Mouse (Mus musculus) forebrain, postnatal 0 days (tissue): Measurements from ENCODE around the gene Sptbn2. TPM values are rescaled to one million over a fixed set of nuclear protein-coding genes. Genes with fewer than 3 reads are reported as not detected.

Source experiments
- ATAC-seq: fragments of 200-750 bp; cut with Nextera tagmentation; 2 replicates; pipeline ENCODE4 v1.8.0; 2017; ENCODE audit warnings: mild to moderate bottlenecking, moderate library complexity
- DNase-seq: peaks from one replicate; pipeline ENCODE4 v3.0.0-alpha.2; 2015
- H3K27ac ChIP-seq: fragments of 300-500 bp; sonication (generic); 2 replicates; pipeline ENCODE4 v1.5.1; 2014; ENCODE audit warnings: low read depth, mild to moderate bottlenecking, antibody characterized with exemption, low read length, moderate library complexity, mixed read lengths
- H3K27me3 ChIP-seq: fragments of 300-500 bp; sonication (generic); 2 replicates; pipeline ENCODE4 v1.6.1; 2014; ENCODE audit warnings: mild to moderate bottlenecking, low read length, mixed read lengths; ENCODE audit not compliant: insufficient read depth
- H3K36me3 ChIP-seq: fragments of 300-500 bp; sonication (generic); 2 replicates; pipeline ENCODE4 v1.6.1; 2014; ENCODE audit warnings: mild to moderate bottlenecking, moderate library complexity; ENCODE audit not compliant: insufficient read depth
- H3K4me1 ChIP-seq: fragments of 300-500 bp; sonication (generic); 2 replicates; pipeline ENCODE4 v1.6.1; 2014; ENCODE audit warnings: antibody characterized with exemption; ENCODE audit not compliant: insufficient read depth
- H3K4me2 ChIP-seq: fragments of 300-500 bp; sonication (generic); 2 replicates; pipeline ENCODE4 v1.6.1; 2014; ENCODE audit warnings: low read depth, mild to moderate bottlenecking, moderate library complexity
- H3K4me3 ChIP-seq: fragments of 300-500 bp; sonication (generic); 2 replicates; pipeline ENCODE4 v1.5.1; 2014; ENCODE audit warnings: low read depth, low read length, mixed read lengths
- H3K9ac ChIP-seq: fragments of 300-500 bp; sonication (generic); 2 replicates; pipeline ENCODE4 v1.6.1; 2014; ENCODE audit warnings: mild to moderate bottlenecking
- H3K9me3 ChIP-seq: fragments of 300-500 bp; sonication (generic); 2 replicates; pipeline ENCODE4 v1.6.1; 2016; ENCODE audit warnings: low read length
- CTCF ChIP-seq: sonication (generic); IDR thresholded peaks from 2 replicates; pipeline ENCODE4 v1.5.1; 2016; ENCODE audit warnings: antibody characterized with exemption, control low read depth, low read depth
- WGBS: fragments of 180-500 bp; shearing (Covaris S2); extraction: QIAGEN DNeasy Blood & Tissue Kit; methylation state at CpG from one replicate; pipeline ENCODE4 v1.1.7; 2014; 5-methylcytosine and 5-hydroxymethylcytosine counted together
- polyA plus RNA-seq: library from polyadenylated mRNA; unstranded; fragments of >200 nt; fragmentation: Nextera tagmentation; extraction: Ambion mirVana; gene quantifications from 2 replicates; pipeline ENCODE4 v1.2.1, GENCODE M21; 2015
- total RNA-seq: library from RNA; depleted of rRNA; stranded (reverse); fragments of >200 nt; gene quantifications from 2 replicates; pipeline ENCODE4 v1.2.3, GENCODE M21; 2014

Sptbn2 gene
- total and polyA plus RNA-seq, 2 experiments from 2014 or later, result 25.4 to 169 TPM

DNA sequence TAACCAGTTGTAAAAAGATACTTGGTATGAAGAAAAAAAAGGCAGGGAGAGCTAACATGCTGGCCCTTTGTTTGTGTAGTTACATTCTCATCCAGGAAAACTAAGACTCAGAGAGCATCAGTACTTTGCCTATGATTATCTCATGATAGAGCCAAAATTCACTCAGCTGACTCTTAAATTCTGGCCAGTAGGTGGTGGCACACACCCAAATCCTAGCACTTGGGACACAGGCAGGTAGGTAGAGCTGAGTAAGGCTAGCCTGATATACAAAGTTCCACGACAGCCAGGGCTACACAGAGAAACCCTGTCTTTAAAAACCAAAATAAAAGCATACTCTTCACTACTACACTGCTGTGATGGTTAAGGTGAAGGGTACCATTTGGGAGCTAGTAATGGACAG, 51.9 kb downstream of the Sptbn2 start:
- no peak for TF ChIP-seq CTCF
- H3K36me3 ChIP-seq, result peaks cover 28% of the 10 kb centered on the region
- no peak overlapping the region for H3K4me2 ChIP-seq
- DNase-seq (no peak), ATAC-seq (no peak)
- H3K4me1 ChIP-seq, result peaks cover 10% of the 10 kb centered on the region
- H3K9me3 ChIP-seq, result no peaks in the 10 kb centered on the region
- H3K27ac ChIP-seq, result no peak overlapping the region
- no peak overlapping the region for H3K9ac ChIP-seq
- H3K4me3 ChIP-seq, result no peak overlapping the region
- no peaks in the 10 kb centered on the region for H3K27me3 ChIP-seq
- 53% methylated on average over 1 of the region's 1 CpGs for WGBS

DNA sequence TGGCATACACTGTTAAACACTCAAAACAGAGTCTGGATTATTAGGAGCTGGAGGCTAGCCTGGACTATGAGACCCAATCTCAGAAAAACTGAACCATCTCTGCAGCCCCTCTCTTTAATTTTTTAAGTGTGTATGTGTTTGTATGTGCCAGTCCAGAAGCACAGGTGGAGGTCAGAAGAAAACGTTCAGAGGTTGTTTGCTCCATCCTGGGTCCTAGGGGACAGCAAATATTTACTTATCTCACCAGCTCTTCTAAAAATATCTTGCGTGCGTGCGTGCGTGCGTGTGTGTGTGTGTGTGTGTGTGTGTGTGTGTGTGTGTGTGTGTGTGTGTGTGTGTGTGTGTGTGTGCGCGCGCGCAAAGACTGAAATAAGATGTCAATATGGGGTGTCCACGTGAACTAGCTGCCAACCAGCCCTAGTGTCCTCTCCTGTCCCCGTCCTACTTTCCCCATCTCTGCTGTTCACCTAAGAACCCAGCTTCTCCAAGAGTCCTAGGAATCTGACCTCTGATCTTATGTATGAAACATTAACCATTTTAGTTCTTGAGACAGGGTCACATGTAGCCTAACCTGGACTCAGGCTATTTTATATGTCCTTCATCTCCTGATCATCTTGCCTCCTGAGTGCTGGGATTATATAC, 56.7 kb downstream of the Sptbn2 start:
- Histone ChIP-seq H3K27me3 (no peaks in the 10 kb centered on the region), H3K9ac (no peak overlapping the region), H3K9me3 (no peaks in the 10 kb centered on the region), H3K36me3 (peaks cover 41% of the 10 kb centered on the region), H3K4me3 (no peak overlapping the region), H3K4me1 (no peaks in the 10 kb centered on the region), H3K27ac (no peak overlapping the region), H3K4me2 (no peak overlapping the region)
- DNase-seq (no peak), ATAC-seq (no peak)
- 91% methylated on average over 12 of the region's 12 CpGs for WGBS
- TF ChIP-seq CTCF, result no peak

DNA sequence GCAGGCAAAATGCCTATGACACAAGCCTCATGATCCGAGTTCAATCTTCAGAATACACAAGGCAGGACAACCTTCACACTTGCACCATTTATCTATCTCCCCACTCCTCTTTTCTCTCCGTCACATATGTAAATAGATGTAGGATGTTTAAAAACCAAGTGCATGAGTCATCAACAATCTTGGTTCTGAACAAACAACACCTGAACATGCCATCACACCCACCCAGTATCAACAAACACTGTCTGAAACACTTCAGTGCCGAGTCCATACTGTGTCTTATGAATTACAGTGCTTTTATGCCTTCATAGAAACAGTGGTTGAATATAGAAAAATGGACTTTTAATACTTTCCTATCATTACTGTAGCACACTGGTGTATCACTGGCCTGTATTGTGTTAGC, 61.8 kb downstream of the Sptbn2 start:
- H3K4me2 ChIP-seq, result no peak overlapping the region
- TF ChIP-seq CTCF, result no peak
- DNase-seq (no peak), ATAC-seq (no peak)
- WGBS, result 89% methylated on average over 3 of the region's 3 CpGs
- H3K4me3 ChIP-seq, result no peak overlapping the region
- no peaks in the 10 kb centered on the region for H3K4me1 ChIP-seq
- no peak overlapping the region; the same call in 1 of the 2 replicates for H3K9ac ChIP-seq
- H3K9me3 ChIP-seq, result no peaks in the 10 kb centered on the region
- H3K27me3 ChIP-seq, result no peaks in the 10 kb centered on the region
- H3K27ac ChIP-seq, result no peak overlapping the region
- peaks cover 50% of the 10 kb centered on the region for H3K36me3 ChIP-seq

DNA sequence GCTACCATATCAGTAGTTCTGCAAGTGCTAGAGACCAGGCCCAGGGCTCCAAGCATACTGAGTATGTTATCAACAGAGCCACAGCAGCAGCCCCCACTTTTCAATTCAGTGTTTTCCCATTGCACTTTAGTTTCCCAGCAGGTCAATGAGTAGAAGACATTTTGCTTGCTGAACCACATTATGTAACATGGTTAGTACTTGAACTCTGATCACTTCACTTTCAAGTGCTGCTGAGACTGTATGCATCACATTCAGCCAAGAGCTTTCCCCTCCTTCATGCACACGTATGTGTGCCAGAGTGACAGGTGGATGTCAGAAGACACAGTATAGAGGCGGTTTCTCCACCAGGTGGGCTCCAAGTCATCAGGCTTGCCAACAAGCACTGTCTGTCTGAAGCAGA, 71.9 kb downstream of the Sptbn2 start:
- WGBS, result 74% methylated on average over 2 of the region's 2 CpGs
- Histone ChIP-seq H3K9ac (no peak overlapping the region), H3K9me3 (no peaks in the 10 kb centered on the region), H3K4me2 (no peak overlapping the region), H3K4me3 (no peak overlapping the region), H3K36me3 (peaks cover 55% of the 10 kb centered on the region), H3K27ac (no peak overlapping the region), H3K4me1 (no peaks in the 10 kb centered on the region), H3K27me3 (no peaks in the 10 kb centered on the region)
- ATAC-seq, result no peak
- TF ChIP-seq CTCF, result no peak
- no peak for DNase-seq

DNA sequence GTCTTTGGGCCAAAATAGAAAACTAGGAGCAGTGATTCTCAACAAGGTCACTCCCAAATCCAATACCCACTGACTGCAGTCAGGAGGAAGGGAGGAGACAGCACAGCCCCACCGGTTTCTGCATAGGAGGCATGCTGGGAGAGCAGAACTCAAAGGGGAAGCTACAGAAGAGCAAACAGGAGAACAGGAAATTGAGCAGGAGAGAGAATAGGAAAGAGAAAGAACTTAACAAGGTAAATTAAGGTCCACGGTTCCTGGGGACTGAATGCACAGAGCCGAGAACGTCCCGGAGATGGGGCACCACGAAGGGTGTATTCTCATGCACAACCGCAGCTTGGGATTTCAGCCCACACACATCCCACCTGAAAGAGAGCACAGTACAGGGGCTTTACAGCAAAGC, 74.2 kb downstream of the Sptbn2 start:
- Histone ChIP-seq H3K27ac (no peak overlapping the region), H3K4me3 (no peak overlapping the region), H3K27me3 (no peaks in the 10 kb centered on the region), H3K4me2 (no peak overlapping the region), H3K9ac (no peak overlapping the region), H3K9me3 (no peaks in the 10 kb centered on the region), H3K4me1 (peaks cover 3% of the 10 kb centered on the region; the same call in 1 of the 2 replicates), H3K36me3 (peaks cover 55% of the 10 kb centered on the region)
- TF ChIP-seq CTCF, result no peak
- 90% methylated on average over 7 of the region's 7 CpGs for WGBS
- ATAC-seq, result no peak
- no peak for DNase-seq

DNA sequence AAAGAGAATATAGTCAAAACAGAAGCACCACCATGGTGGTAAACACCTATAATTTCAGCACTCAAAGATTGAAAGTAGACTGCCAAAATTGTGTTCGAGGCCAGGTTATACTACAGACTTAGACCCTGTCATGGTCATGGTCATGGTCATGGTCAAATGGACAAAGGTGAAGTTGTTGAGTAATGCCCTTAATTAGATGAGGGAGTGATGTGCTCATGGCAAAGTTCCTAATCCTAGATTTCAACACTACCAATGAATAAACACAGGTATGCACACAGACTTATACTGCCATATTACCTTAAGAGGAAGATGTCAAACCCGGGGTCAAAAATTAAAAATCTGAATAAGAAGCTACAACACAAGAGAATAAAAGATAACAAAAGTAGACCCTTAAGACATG, 75.3 kb downstream of the Sptbn2 start:
- TF ChIP-seq CTCF, result no peak
- 95% methylated on average over 2 of the region's 2 CpGs for WGBS
- H3K27me3 ChIP-seq, result no peaks in the 10 kb centered on the region
- H3K9ac ChIP-seq, result no peak overlapping the region
- no peak overlapping the region for H3K4me2 ChIP-seq
- H3K4me3 ChIP-seq, result no peak overlapping the region
- DNase-seq (no peak), ATAC-seq (no peak)
- H3K4me1 ChIP-seq, result peaks cover 9% of the 10 kb centered on the region
- H3K27ac ChIP-seq, result no peak overlapping the region
- peaks cover 59% of the 10 kb centered on the region for H3K36me3 ChIP-seq
- H3K9me3 ChIP-seq, result no peaks in the 10 kb centered on the region

DNA sequence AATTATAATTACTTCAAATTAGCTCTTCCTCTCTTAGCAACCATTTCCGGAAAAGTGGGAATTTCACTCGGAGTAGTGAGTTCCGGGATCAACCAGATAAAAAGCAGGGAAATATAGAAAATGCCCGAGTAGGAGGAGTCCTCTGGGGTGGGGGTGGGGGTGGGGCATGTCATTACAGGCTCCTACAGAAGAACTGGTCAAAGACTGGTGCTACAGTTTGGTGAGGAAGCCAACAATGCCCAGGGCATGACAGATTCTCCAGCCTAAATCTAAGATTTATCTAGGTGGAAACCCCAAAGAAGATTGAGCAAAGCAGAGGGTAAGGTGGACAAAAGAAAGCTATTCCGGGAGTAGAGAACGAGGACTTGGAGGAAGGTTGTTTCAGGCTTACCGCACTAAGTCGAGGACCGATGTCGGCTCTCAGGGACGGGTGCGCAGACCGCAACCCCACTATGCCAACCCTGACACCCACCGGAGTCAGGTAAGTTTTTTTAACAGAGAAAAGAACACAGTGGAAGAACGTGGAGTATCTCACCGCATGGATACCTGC, 82.4 kb downstream of the Sptbn2 start:
- WGBS, result under 1% methylated on average over 16 of the region's 16 CpGs
- H3K4me3 ChIP-seq, result peak overlapping the region; percentile 72
- H3K27me3 ChIP-seq, result no peaks in the 10 kb centered on the region
- H3K27ac ChIP-seq, result peak overlapping the region; percentile 82
- peak overlapping the region; percentile 72 for H3K9ac ChIP-seq
- no peak for TF ChIP-seq CTCF
- no peaks in the 10 kb centered on the region for H3K9me3 ChIP-seq
- DNase-seq (no peak), ATAC-seq (peak; percentile 36)
- H3K4me2 ChIP-seq, result peak overlapping the region; percentile 60
- peaks cover 18% of the 10 kb centered on the region for H3K4me1 ChIP-seq
- peaks cover 16% of the 10 kb centered on the region for H3K36me3 ChIP-seq
